Mouse (Mus musculus) R1 (cell line): ENCODE data around the gene Trim44.

Experiments used
- DNase-seq: peaks from one replicate; pipeline ENCODE4 v3.0.0-alpha.2; 2018; ENCODE audit warnings: low read depth, low spot score

Trim44 gene

DNA sequence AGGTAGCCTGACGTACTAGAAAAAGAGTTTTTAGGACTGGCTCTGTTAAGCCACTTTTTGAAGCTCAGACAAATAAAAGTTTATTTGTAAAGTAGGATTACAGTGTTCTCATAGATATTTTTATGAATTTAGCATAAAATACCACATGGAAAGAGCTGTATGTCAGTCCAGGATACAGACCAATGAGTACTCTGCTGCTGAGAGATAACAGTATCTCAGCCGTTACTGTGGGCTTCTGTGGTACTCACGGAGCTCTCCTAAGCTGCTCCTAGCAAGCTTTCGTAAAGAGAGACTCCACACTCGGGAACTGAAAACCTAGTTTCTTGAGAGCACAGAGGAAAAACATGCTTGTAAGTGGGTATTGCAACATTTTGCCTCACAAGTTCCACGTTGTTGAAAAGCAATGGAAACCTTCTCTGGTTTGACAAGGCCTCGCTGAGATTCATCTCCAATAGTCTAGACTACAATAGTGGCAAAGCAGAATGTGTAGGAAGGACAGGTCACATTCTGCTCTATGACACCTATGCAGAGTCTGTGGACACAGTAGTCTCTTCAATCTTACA lies 41.6 kb downstream of the Trim44 start:
- no peak for DNase-seq

DNA sequence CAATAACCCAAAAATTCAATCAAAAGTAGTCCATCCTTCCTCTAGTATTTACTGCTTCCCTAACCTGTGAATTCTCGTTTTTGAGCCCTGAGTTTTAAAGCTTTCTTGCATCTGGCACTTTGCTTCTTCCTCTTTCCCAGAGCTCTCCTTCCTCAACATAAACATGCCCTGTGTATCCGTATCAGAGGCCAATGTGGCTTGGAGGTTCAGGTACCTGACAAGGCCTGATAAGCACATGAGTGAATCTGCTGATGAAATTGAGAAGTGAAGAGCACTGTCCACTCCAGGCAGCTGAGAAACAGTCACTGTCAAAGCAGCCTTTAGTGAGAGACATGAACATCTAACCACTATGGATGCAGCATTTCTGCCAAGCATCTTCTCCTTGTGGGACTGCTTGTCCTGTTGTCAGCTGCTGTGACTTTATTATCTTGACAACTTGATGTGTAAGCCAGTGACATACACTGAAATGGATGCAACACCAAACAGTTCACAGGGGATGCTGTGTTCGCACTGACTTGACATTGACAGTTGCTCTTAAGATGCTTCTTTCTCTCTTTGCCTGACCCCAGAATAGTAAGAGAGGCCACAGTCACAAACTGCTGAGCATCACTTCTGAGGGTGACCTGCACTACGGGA lies 42.9 kb downstream of the Trim44 start:
- no peak for DNase-seq

GRCm38 (mm10) chr2:102362896-102363530 lies 44.6 kb downstream of the Trim44 start:
- no peak for DNase-seq

DNA sequence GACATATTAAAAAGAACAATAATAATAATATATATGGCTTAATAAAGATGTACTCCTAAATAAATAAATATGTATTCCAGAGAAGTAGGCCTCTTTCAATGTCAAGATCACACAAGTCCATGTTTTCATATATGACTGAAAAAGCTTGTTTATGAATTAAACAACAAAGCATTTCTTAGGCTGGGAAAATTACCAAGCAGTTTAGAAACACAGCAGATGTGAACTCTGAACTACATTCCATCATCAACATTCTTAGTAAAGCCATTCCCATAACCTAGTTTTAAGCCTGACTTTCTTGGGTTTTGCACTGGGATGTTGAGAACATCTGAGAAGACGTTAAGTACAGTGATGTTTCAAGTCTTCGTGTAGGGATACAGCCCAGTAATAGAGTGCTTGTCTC lies 45.4 kb downstream of the Trim44 start:
- DNase-seq = no peak

DNA sequence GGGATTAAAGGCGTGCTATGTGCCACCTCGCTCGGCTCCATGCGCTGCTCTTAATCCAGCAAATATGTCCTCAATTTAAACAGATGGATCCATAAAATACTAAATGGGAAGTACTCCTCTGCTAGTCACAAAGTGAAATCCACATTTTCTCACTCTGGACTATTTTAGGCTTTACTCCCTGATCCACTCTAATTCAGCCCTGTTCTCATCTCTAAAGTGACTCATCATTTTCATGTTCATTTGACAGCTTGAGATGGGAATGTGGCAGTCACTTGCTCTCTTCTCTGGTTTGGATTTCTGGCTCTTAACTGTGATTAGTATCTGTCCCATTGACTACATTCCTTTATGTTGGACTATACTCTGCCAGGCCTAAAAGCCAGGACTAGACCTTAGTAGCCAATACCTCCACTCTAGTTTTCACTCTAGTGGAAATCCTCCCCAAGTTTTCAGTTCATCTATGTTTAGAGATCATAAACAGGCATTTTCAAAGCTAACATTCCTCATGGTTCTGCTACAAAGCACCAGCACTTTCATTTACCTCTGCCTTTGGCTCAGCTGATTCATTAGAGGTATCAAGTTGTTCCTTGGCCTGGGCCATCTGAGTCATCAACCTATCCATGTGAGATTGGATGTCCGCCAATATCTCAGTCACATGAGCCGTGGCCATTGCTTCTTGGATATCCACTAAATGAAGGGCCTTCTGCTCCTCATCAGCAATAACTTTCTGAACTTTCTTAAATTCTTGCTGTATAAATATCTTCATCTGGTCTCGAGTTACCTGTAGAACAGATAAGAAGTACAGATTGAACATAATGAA lies 50.5 kb downstream of the Trim44 start:
- no peak for DNase-seq

- no peak for DNase-seq
Measured at GRCm38 (mm10) chr2:102354076-102354475, 53.6 kb downstream of the Trim44 start.

- DNase-seq = no peak
Measured at GRCm38 (mm10) chr2:102341429-102341828, 66.2 kb downstream of the Trim44 start.

DNA sequence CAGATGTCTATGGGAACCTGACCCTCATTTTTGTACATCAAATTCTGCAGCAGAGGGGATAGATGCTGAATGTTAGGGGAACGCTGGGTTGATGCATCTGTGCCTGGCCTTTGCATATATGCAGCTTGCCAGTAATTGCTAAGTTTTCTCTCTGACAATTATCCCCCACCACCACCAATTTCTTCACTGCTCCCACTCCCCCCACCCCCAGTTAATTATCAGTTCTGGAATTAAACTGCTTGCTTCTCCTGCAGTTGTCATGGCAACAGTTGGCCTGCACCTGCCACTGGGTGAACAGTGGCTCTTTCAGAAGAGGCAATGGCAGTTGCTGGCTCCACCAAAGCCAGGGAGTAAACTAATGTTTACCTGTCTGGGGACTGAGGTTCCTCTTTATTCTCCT lies 70.8 kb downstream of the Trim44 start:
- peak; percentile 10 for DNase-seq

DNA sequence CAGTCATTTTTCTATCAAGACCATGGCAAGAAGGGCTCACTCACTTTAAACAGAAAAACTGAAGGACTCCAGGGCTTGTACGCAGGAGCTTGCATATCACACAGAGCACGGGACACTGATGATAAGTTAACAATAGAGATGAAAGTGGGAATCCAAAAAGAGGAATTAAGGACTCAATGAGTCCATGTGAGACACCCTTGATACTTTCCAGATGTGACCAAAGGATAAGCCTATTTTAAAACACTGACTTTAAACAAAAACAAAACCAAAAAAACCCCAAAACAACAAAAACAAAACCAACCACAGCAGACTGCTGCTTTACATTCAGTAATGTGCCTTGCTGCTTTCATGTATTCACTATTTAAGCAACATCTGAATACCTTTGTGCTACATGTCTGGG lies 75.7 kb downstream of the Trim44 start:
- no peak for DNase-seq

DNA sequence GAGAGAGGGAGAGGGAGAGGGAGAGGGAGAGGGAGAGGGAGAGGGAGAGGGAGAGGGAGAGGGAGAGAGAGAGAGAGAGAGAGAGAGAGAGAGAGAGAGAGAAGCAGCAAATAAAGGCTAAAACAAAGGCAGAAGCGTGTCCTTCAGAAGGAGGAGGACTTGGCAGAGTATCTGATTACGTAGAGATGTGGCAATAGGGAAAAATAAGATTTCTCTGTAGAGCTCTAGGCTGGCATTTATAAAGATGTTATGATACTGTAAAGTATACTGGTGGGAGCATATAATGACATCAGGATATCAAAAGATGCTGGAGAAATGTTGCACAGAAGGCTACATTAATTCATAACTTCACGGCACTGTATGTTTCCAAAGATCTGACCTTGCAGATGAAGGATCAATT lies 76.5 kb downstream of the Trim44 start:
- no peak for DNase-seq

DNA sequence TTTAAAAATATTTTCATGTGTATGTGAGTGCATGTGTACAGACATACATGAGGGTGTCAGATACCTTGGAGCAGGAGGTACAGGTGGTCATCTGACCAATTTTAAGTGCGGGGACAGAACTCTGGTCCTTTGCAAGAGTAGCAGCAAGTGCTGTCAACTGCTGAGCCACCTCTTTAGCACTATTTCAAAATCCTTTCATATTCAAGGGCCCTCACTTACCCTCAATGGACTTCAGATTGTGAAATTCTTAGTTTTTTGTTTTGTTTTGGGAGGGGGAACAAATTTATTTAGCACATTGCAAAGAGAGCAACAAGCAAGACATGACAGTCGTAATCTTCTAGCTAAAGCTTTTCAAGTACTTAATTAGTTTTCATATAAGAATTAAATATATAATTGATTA lies 81.7 kb downstream of the Trim44 start:
- DNase-seq = no peak

- no peak for DNase-seq
Measured at GRCm38 (mm10) chr2:102324336-102324735, 83.3 kb downstream of the Trim44 start.

DNA sequence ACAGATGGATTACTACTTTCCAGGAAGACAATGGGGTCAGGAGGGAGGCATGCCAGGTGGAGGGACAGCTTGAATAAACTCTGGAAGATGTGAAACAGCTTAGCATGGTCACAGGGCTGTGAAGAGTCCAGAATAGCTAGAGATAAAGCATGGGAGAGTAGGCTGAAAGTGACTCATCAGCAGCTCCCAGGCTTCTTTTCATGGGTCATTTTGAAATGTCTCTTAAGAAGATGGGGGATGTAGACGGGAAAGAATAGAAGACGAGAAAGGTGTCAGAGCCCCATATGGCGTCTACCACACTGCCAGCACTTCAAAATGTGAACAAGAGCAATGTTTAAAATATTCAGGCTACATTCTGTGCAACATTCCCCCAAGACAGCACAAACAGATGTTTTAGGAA lies 91.1 kb downstream of the Trim44 start:
- DNase-seq = no peak

- DNase-seq = no peak
Measured at GRCm38 (mm10) chr2:102315153-102315552, 92.5 kb downstream of the Trim44 start.

- no peak for DNase-seq
Measured at GRCm38 (mm10) chr2:102314610-102315009, 93.0 kb downstream of the Trim44 start.

DNA sequence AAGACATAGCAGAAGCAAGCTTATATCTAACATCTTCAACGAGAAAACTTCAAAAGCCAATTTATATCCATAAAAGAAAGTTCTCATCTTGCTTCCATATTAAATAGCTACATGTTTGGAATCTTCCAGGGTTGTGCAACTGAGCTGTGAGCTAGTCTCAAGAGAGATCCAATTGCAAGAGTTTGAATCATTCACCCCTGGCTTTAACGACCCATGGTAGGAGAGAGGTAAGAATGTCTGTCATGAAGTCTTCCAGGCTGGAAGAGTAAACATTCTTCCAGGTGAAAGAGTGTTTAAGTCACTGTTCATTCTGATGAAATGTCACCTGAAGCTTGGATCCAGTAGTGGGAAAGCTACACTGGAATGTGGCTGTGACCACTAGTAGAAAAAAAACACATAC lies 93.6 kb downstream of the Trim44 start:
- DNase-seq = no peak

- no peak for DNase-seq
Measured at GRCm38 (mm10) chr2:102312903-102313302, 94.7 kb downstream of the Trim44 start.

- DNase-seq = peak; percentile 10
Measured at GRCm38 (mm10) chr2:102303274-102303673, 104.4 kb downstream of the Trim44 start.

- no peak for DNase-seq
Measured at GRCm38 (mm10) chr2:102302532-102302931, 105.1 kb downstream of the Trim44 start.

DNA sequence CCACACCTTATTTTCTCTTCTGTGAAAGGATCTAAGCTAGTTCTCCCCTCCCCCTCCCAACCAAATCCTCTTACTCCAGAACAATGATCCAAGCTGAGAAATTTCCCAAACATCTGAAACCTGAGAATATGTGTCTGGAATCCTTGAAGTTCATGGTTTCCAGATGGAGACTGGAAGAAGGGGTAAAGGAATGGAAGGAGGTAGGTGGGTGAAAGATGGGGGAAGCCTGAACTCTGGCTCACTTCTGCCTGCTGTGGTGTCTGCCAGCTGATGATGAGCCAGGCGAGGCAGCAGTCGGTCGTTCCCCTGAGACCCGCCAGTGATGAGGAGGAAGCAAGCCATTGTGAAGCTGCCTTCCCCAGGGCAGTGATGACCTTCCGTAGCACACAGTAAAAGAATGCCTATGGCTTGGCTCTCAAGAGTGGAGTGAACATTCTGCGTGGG lies 112.8 kb downstream of the Trim44 start:
- DNase-seq = peak; percentile 13

DNA sequence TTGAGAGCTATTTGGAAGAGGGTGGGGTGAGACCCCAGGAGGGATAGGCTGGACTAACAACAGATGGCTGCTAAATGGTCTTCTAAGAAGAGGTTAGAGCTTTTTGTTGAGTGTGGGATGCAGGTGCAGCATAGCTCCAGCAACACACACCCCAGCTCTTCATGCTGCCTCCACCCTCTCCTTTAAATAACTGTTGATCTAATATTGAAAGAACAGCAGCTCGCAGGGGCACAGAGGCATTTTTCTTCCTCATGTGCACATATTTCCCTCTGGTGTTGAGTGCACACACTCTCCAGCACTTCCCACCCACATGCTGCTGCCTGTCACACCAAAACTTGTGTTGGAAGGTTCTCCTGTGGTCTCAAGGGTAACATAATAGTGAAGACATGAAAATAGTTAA lies 114.4 kb downstream of the Trim44 start:
- peak; percentile 9 for DNase-seq

DNA sequence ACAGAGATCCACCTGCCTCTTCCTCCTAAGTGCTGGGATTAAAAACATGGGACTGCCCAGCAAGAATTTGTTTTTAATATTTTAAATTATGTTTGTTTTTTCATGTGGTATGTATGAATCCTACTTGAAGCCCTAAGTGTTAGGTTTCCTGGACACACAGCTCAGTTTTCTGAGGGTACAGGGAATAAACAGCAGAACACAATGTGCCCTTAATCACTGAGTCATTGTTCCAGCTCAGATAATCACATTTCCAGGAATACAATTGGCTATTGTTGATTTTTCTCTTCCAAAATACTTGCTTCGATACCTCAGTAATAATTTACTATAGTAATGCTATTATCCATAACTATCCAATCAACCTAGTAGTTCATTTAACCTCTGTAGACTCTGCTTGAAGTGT lies 115.6 kb downstream of the Trim44 start:
- no peak for DNase-seq
